Mouse (Mus musculus): ENCODE data around the gene Cttn. TPM values are rescaled to one million over a fixed set of nuclear protein-coding genes. Genes with fewer than 3 reads are reported as not detected.

The Cttn gene
- polyA plus RNA-seq (2015; fragmentation: Nextera tagmentation; extraction: Ambion mirVana), result 181 and 192 TPM in 2 replicates

DNA sequence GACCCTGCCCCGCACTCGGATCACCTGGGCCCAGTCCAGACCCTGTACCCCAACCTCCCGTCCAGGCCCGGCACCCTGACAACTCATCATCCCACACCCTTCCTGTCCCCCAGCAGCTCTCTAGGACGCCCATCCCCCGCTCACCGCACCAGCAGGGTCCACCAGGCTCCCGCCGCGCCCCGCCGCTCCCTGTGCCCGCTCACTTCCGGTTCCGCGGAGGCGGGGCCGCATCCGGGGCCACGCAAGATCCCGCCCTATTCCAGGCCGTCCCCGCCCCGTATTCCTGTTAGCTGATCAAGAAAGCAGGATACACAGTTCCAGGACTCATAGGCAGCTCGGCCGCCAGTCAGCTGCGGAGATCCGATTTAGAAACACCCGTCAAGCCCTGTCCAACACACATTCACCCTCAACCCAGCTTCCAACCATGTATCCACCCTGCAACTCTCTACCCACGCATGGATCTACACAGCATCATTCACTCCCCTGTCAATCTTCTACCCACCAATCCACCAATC is at the start of gene Cttn:
Gene Cttn (minus strand): TSS at position 465 of the 515 bp plus-strand sequence.
- peak within 1 kb of the TSS; percentile 83 for H3K27ac ChIP-seq (ENCODE audit: low read depth, low read length)
- H3K9me3 ChIP-seq (ENCODE audit: control insufficient read depth, low read length), result no peaks in the 10 kb centered on the region
- under 1% methylated on average over 29 of the region's 30 CpGs for WGBS
- peak within 1 kb of the TSS; percentile 95 for H3K4me3 ChIP-seq (ENCODE audit: low read length)
- peak within 1 kb of the TSS; percentile 85 for H3K4me2 ChIP-seq (ENCODE audit: low read length)
- peak within 1 kb of the TSS; percentile 95 for H3K9ac ChIP-seq (ENCODE audit: low read depth, low read length)
- H3K4me1 ChIP-seq (ENCODE audit: control insufficient read depth, insufficient read depth, low read depth, low read length), result peaks cover 13% of the 10 kb centered on the region
- ATAC-seq, result peak; percentile 98
- H3K36me3 ChIP-seq (ENCODE audit: control insufficient read depth, insufficient read depth, low read length), result no peaks in the 10 kb centered on the region; the same call in 1 of the 2 replicates
- H3K27me3 ChIP-seq (replicated peaks; ENCODE audit: control insufficient read depth, insufficient read depth, low read length), result no peaks in the 10 kb centered on the region

DNA sequence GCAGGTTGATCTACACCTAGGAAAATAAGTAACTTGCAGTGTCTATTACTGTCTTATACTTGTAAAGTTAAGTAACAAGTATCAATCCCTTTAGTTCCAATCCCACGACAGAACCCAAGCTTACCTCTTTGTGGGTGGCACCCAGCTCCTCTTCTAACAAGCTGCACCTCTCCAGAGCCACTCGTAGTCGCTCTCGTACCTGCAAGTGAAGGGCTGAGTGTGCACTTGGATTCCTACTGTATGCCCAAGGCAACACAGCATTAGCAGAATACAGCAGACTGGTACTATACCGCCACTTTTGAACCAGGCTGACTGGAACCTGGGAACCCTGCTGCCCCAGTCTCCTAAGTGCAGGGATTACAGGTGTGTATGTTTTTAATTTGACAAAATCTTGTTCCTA is 49.0 kb upstream of the Cttn start:
- 95% methylated on average over 5 of the region's 5 CpGs for WGBS
- Histone ChIP-seq H3K9ac (ENCODE audit: low read depth, low read length) (no peak overlapping the region), H3K4me3 (ENCODE audit: low read length) (no peak overlapping the region), H3K27ac (ENCODE audit: low read depth, low read length) (no peak overlapping the region), H3K9me3 (ENCODE audit: control insufficient read depth, low read length) (no peaks in the 10 kb centered on the region), H3K4me2 (ENCODE audit: low read length) (no peak overlapping the region), H3K27me3 (replicated peaks; ENCODE audit: control insufficient read depth, insufficient read depth, low read length) (no peaks in the 10 kb centered on the region), H3K36me3 (ENCODE audit: control insufficient read depth, insufficient read depth, low read length) (peaks cover 26% of the 10 kb centered on the region), H3K4me1 (ENCODE audit: control insufficient read depth, insufficient read depth, low read depth, low read length) (no peaks in the 10 kb centered on the region)
- ATAC-seq, result no peak

DNA sequence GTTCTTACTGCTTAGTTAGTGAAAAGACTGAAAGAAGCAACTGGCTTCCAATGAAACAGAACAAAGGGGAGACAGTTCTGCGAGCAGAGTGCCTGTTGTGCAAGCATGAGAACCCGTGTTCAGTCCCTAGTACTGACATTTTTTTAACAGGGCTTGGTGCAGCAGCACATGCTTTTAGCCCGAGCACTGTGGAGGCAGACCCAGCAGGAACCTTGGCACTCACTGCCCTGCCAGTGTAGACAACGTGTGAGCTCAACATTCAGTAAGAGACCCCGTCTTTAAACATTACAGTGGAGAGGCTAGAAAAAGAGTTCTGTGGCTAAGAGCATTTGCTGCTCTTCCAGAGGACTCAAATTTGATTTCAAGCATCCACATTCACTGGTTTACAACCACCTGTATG is 45.9 kb upstream of the Cttn start:
- H3K4me2 ChIP-seq (ENCODE audit: low read length), result no peak overlapping the region
- H3K4me1 ChIP-seq (ENCODE audit: control insufficient read depth, insufficient read depth, low read depth, low read length), result no peaks in the 10 kb centered on the region
- peaks cover 45% of the 10 kb centered on the region for H3K36me3 ChIP-seq (ENCODE audit: control insufficient read depth, insufficient read depth, low read length)
- 82% methylated on average over 5 of the region's 5 CpGs for WGBS
- H3K4me3 ChIP-seq (ENCODE audit: low read length), result no peak overlapping the region
- H3K9ac ChIP-seq (ENCODE audit: low read depth, low read length), result no peak overlapping the region
- H3K27me3 ChIP-seq (replicated peaks; ENCODE audit: control insufficient read depth, insufficient read depth, low read length), result no peaks in the 10 kb centered on the region
- H3K9me3 ChIP-seq (ENCODE audit: control insufficient read depth, low read length), result no peaks in the 10 kb centered on the region
- no peak for ATAC-seq
- no peak overlapping the region for H3K27ac ChIP-seq (ENCODE audit: low read depth, low read length)

DNA sequence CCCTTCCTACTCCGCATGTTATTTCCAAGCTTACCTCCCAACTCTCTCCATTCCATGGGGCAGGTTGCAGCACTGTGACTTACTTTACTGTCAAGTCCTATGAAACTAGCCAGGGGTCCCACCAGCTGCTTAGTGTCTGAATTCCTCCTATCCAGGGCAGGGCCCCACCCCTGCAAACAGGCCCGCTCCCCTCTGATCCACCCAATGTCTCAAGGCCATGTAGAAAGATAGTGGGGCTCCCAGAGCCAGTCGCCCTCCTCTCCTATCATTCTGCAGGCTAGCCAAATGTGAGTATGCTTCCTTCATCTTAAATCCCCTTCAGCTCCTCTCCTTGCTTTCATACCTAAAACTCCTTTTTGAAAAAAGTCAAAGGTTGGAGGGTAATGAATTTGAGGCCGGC is 38.3 kb upstream of the Cttn start:
- H3K4me2 ChIP-seq (ENCODE audit: low read length), result no peak overlapping the region
- no peak overlapping the region for H3K9ac ChIP-seq (ENCODE audit: low read depth, low read length)
- H3K36me3 ChIP-seq (ENCODE audit: control insufficient read depth, insufficient read depth, low read length), result peaks cover 58% of the 10 kb centered on the region
- H3K9me3 ChIP-seq (ENCODE audit: control insufficient read depth, low read length), result no peaks in the 10 kb centered on the region
- WGBS, result 96% methylated on average over 4 of the region's 4 CpGs
- H3K4me3 ChIP-seq (ENCODE audit: low read length), result no peak overlapping the region
- no peaks in the 10 kb centered on the region for H3K27me3 ChIP-seq (replicated peaks; ENCODE audit: control insufficient read depth, insufficient read depth, low read length)
- ATAC-seq, result no peak
- H3K27ac ChIP-seq (ENCODE audit: low read depth, low read length), result no peak overlapping the region
- no peaks in the 10 kb centered on the region for H3K4me1 ChIP-seq (ENCODE audit: control insufficient read depth, insufficient read depth, low read depth, low read length)

DNA sequence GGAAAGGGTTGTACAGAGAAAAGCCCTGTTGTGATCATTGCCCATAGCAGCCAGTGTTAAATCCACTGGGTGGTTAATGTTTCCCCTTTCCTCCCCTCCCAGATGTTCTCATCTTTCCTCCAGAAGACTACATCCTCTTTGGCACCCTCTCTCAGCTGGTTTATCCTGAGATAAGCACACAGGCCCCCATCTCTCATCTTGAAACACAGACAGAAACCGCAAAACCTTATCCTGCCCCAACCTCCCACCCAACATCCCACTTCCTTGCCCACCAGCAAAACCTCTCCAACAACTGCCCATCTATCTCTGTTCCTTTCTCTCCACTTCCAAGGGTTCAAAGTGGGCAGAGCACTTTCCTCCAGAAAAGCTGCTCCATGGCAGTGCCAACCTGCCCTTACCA is 36.0 kb upstream of the Cttn start:
- H3K4me3 ChIP-seq (ENCODE audit: low read length), result no peak overlapping the region
- no peak overlapping the region for H3K9ac ChIP-seq (ENCODE audit: low read depth, low read length)
- 100% methylated on average over 1 of the region's 1 CpGs for WGBS
- no peak overlapping the region for H3K27ac ChIP-seq (ENCODE audit: low read depth, low read length)
- H3K36me3 ChIP-seq (ENCODE audit: control insufficient read depth, insufficient read depth, low read length), result peaks cover 54% of the 10 kb centered on the region
- no peaks in the 10 kb centered on the region for H3K4me1 ChIP-seq (ENCODE audit: control insufficient read depth, insufficient read depth, low read depth, low read length)
- H3K27me3 ChIP-seq (replicated peaks; ENCODE audit: control insufficient read depth, insufficient read depth, low read length), result no peaks in the 10 kb centered on the region
- no peaks in the 10 kb centered on the region for H3K9me3 ChIP-seq (ENCODE audit: control insufficient read depth, low read length)
- H3K4me2 ChIP-seq (ENCODE audit: low read length), result no peak overlapping the region
- no peak for ATAC-seq

DNA sequence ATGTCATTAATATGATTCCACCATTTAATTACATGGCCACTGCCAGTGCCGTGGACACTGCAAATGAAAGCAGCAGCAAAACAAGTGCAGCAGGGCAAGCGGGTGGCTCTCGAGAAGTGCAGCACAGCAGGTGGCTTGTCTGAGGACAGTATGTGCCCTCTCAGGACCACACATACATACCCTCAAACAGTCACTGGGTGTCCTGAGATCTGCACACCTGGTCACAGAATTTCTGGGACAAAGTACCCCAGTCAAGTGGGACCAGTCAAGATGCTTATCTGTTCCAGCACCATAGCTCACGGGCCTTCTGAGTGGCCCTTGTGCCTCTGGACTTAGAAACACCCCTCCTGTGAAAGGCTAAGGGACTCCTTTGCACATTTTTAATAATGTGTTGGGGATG is 33.1 kb upstream of the Cttn start:
- no peak overlapping the region for H3K27ac ChIP-seq (ENCODE audit: low read depth, low read length)
- no peak overlapping the region for H3K4me3 ChIP-seq (ENCODE audit: low read length)
- H3K4me2 ChIP-seq (ENCODE audit: low read length), result no peak overlapping the region
- H3K27me3 ChIP-seq (replicated peaks; ENCODE audit: control insufficient read depth, insufficient read depth, low read length), result no peaks in the 10 kb centered on the region
- no peaks in the 10 kb centered on the region for H3K9me3 ChIP-seq (ENCODE audit: control insufficient read depth, low read length)
- ATAC-seq, result no peak
- WGBS, result 84% methylated on average over 4 of the region's 4 CpGs
- H3K36me3 ChIP-seq (ENCODE audit: control insufficient read depth, insufficient read depth, low read length), result peaks cover 44% of the 10 kb centered on the region
- H3K9ac ChIP-seq (ENCODE audit: low read depth, low read length), result no peak overlapping the region
- H3K4me1 ChIP-seq (ENCODE audit: control insufficient read depth, insufficient read depth, low read depth, low read length), result no peaks in the 10 kb centered on the region

DNA sequence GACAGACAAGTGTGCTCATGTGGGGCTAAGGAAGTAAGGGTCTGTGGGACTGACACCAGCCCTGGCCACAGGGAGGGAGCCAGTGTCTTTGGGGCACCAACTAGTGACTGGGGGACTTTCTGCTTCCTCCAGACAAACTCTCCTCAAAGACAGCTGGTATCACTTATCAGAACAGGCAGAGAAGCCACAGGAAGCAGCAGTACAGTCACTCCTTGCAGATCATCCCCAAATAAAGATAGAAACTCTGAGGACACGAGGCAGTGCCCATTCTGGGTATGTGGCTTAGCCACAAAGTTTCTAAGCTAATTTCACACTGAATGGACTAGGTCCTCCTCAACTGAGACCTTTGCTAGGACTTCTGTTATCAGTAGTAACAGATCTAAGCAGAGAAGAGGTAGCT is 22.1 kb upstream of the Cttn start:
- Histone ChIP-seq H3K9me3 (ENCODE audit: control insufficient read depth, low read length) (no peaks in the 10 kb centered on the region), H3K9ac (ENCODE audit: low read depth, low read length) (no peak overlapping the region), H3K4me1 (ENCODE audit: control insufficient read depth, insufficient read depth, low read depth, low read length) (no peaks in the 10 kb centered on the region), H3K27ac (ENCODE audit: low read depth, low read length) (no peak overlapping the region), H3K36me3 (ENCODE audit: control insufficient read depth, insufficient read depth, low read length) (peaks cover 25% of the 10 kb centered on the region), H3K4me3 (ENCODE audit: low read length) (no peak overlapping the region), H3K4me2 (ENCODE audit: low read length) (no peak overlapping the region), H3K27me3 (replicated peaks; ENCODE audit: control insufficient read depth, insufficient read depth, low read length) (no peaks in the 10 kb centered on the region)
- 78% methylated on average over 1 of the region's 1 CpGs for whole genome bisulfite sequencing
- ATAC-seq, result no peak

DNA sequence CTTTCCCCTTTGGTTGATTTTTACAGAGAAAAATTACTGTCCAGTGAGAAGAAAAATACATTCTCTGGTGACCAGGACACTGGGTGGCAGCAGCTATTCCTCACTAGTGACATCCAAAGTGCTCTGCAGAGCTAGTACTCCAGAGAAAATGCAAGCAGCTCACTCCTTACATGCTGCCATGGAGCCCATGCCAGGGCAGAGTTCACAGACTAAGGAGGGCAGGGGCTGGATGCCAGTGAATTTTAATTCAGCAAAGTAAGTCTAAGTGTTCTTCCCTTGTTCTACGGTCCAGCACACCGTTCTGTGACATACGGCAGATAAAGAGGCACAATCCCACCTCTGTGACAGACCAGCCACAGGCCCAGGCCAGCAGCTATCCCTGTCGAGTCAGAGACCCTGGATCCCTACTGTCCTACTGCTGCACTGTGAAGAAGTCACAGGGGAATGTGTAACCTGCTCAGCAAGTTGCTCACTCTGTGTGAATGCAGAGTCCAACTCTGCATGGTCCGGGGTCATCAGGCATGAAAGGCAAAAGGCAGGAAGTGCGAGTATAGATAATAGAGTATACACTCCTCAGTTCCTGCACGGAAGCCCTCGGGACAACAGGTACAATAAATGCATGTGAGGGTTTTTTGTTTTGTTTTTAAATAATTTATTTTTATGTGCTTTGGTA is 19.5 kb upstream of the Cttn start:
- Histone ChIP-seq H3K27me3 (replicated peaks; ENCODE audit: control insufficient read depth, insufficient read depth, low read length) (no peaks in the 10 kb centered on the region), H3K27ac (ENCODE audit: low read depth, low read length) (no peak overlapping the region), H3K36me3 (ENCODE audit: control insufficient read depth, insufficient read depth, low read length) (peaks cover 15% of the 10 kb centered on the region), H3K4me2 (ENCODE audit: low read length) (no peak overlapping the region), H3K4me3 (ENCODE audit: low read length) (no peak overlapping the region), H3K9ac (ENCODE audit: low read depth, low read length) (no peak overlapping the region), H3K9me3 (ENCODE audit: control insufficient read depth, low read length) (no peaks in the 10 kb centered on the region), H3K4me1 (ENCODE audit: control insufficient read depth, insufficient read depth, low read depth, low read length) (no peaks in the 10 kb centered on the region)
- 89% methylated on average over 8 of the region's 8 CpGs for WGBS
- no peak for ATAC-seq

DNA sequence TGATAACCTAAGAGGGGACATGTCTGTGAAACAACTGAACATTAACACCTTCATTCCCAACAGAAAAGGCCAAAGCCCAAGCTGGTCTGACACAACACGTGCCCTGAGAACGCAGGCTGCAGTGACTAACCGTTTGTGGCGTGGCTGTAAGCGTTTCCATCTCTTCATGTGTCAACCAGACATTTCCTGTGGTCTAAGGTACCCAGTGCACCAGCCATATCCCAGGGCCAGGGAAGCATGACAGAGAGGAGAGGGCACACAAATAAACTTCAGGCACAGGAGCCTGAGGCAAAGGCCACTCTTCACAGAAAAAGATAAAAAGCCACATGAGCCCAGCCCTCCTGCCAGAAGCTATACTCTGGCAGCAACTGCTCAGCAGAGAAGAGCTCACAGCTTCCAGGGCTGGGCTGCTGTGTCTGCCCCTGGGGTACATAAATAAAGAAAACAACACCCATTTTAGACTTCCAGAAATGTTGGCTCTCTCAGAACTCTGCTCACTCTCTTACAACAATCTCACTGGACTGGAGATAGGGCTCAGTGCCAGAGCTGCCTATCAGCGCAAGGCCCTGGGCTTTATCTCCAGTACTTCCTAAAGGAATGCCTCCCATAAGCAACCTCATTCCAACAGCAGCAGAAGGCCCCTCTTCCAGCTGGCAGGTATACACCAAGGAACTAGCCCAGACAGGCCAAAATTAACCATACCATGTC is 18.4 kb upstream of the Cttn start:
- no peaks in the 10 kb centered on the region for H3K9me3 ChIP-seq (ENCODE audit: control insufficient read depth, low read length)
- 91% methylated on average over 6 of the region's 6 CpGs for WGBS
- ATAC-seq, result no peak
- peaks cover 19% of the 10 kb centered on the region for H3K36me3 ChIP-seq (ENCODE audit: control insufficient read depth, insufficient read depth, low read length)
- no peak overlapping the region for H3K4me3 ChIP-seq (ENCODE audit: low read length)
- H3K27ac ChIP-seq (ENCODE audit: low read depth, low read length), result no peak overlapping the region
- H3K4me1 ChIP-seq (ENCODE audit: control insufficient read depth, insufficient read depth, low read depth, low read length), result no peaks in the 10 kb centered on the region
- no peak overlapping the region for H3K9ac ChIP-seq (ENCODE audit: low read depth, low read length)
- no peak overlapping the region for H3K4me2 ChIP-seq (ENCODE audit: low read length)
- H3K27me3 ChIP-seq (replicated peaks; ENCODE audit: control insufficient read depth, insufficient read depth, low read length), result no peaks in the 10 kb centered on the region

Measured in hindbrain, embryonic 16.5 days (tissue).